Mouse (Mus musculus) liver, postnatal 0 days (tissue): Measurements from ENCODE around the gene Ccl25.

Experiments
- CTCF ChIP-seq: sonication (generic); IDR thresholded peaks from 2 replicates; pipeline ENCODE4 v1.5.1; 2016; ENCODE audit warnings: antibody characterized with exemption, low read depth
- EP300 ChIP-seq: IDR thresholded peaks from 2 replicates; pipeline ENCODE4 v1.6.1; 2016; ENCODE audit warnings: antibody characterized with exemption, low read depth, mild to moderate bottlenecking

GRCm38 (mm10) chr8:4323917-4324316 is 1.1 kb upstream of the Ccl25 start:
- TF ChIP-seq CTCF (no peak), EP300 (no peak)
